Mouse (Mus musculus) forebrain, embryonic 10.5 days (tissue): ENCODE data around the gene Csmd2. TPM values are rescaled to one million over a fixed set of nuclear protein-coding genes. Genes with fewer than 3 reads are reported as not detected.
A peak's percentile ranks its signal among the peaks of the same experiment; 100 is the strongest.
"Not testable (repeated sequence)": the region's sequence is repeated elsewhere in the genome, so short reads cannot be mapped to it uniquely, and the experiment has no call there.

ENCODE experiments used
- DNase-seq: peaks from one replicate; pipeline ENCODE4 v3.0.0-alpha.2; 2017; ENCODE audit warnings: low spot score; ENCODE audit errors: extremely low spot score
- H3K27ac ChIP-seq: fragments of 300-500 bp; sonication (generic); 2 replicates; pipeline ENCODE4 v1.5.1; 2016; ENCODE audit warnings: mild to moderate bottlenecking
- H3K27me3 ChIP-seq: fragments of 300-500 bp; sonication (generic); 2 replicates; pipeline ENCODE4 v1.6.1; 2016; ENCODE audit warnings: mild to moderate bottlenecking; ENCODE audit not compliant: poor library complexity, severe bottlenecking
- H3K36me3 ChIP-seq: fragments of 300-500 bp; sonication (generic); replicated peaks from 2 replicates; pipeline ENCODE4 v1.6.1; 2016; ENCODE audit warnings: mild to moderate bottlenecking, moderate library complexity
- H3K4me1 ChIP-seq: fragments of 300-500 bp; sonication (generic); 2 replicates; pipeline ENCODE4 v1.6.1; 2016
- H3K4me3 ChIP-seq: fragments of 300-500 bp; sonication (generic); 2 replicates; pipeline ENCODE4 v1.5.1; 2016; ENCODE audit warnings: mild to moderate bottlenecking, moderate library complexity
- H3K9me3 ChIP-seq: fragments of 300-500 bp; sonication (generic); 2 replicates; pipeline ENCODE4 v1.6.1; 2016; ENCODE audit warnings: mild to moderate bottlenecking, moderate library complexity
- WGBS: fragments of 180-500 bp; shearing (Covaris S2); methylation state at CpG from one replicate; pipeline ENCODE4 v1.1.7; 2016; 5-methylcytosine and 5-hydroxymethylcytosine counted together
- polyA plus RNA-seq: library from polyadenylated mRNA; unstranded; fragments of >200 nt; fragmentation: Nextera tagmentation; extraction: Ambion mirVana; gene quantifications from 2 replicates; pipeline ENCODE4 v1.2.1, GENCODE M21; 2016

Csmd2 gene
- polyA plus RNA-seq, 1 experiment from 2014 or later: 0.40 TPM

GRCm38 (mm10) chr4:127988526-127989180 is 996 bp downstream of the Csmd2 start:
- H3K4me3 ChIP-seq: peak overlapping the region; percentile 71
- no peak for DNase-seq
- H3K4me1 ChIP-seq: peaks cover 44% of the 10 kb centered on the region
- H3K9me3 ChIP-seq: no peaks in the 10 kb centered on the region
- no peaks in the 10 kb centered on the region for H3K36me3 ChIP-seq
- H3K27me3 ChIP-seq: peaks cover 80% of the 10 kb centered on the region
- peak overlapping the region; percentile 83 for H3K27ac ChIP-seq
- 1% methylated on average over 37 of the region's 39 CpGs for WGBS

GRCm38 (mm10) chr4:127989347-127989995 is 1.8 kb downstream of the Csmd2 start:
- H3K27ac ChIP-seq: no peak overlapping the region
- H3K36me3 ChIP-seq: no peaks in the 10 kb centered on the region
- no peaks in the 10 kb centered on the region for H3K9me3 ChIP-seq
- 6% methylated on average over 18 of the region's 18 CpGs for WGBS
- peak overlapping the region; percentile 71 for H3K4me3 ChIP-seq
- H3K27me3 ChIP-seq: peaks cover 72% of the 10 kb centered on the region
- DNase-seq: peak; percentile 26
- peaks cover 44% of the 10 kb centered on the region for H3K4me1 ChIP-seq

DNA sequence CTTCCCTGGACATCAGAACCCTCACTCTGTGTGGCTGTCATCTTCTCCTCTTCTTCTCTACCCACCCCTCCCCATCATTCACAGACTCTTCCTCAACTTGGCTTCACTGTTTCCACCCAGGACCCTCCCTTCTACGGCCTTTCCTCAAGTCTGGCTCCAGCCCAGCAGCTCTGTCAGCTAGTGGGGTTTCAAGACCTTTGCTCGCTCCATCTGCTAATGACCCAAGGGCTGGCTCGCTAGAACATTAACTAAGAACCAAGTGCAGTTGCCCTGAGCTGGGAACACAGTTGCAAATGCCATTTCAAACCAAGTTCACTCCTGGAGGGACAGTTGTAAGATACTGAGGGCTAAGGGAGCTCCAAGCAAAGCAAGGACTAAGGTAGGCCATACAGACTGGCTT is 11.6 kb downstream of the Csmd2 start:
- Histone ChIP-seq H3K9me3 (no peaks in the 10 kb centered on the region), H3K36me3 (no peaks in the 10 kb centered on the region), H3K4me3 (no peak overlapping the region), H3K27me3 (no peaks in the 10 kb centered on the region), H3K27ac (no peak overlapping the region), H3K4me1 (no peaks in the 10 kb centered on the region)
- DNase-seq: no peak
- 91% methylated on average over 3 of the region's 3 CpGs for WGBS

GRCm38 (mm10) chr4:128002638-128003101 is 15.0 kb downstream of the Csmd2 start:
- no peak for DNase-seq
- Histone ChIP-seq H3K27ac (no peak overlapping the region), H3K4me3 (no peak overlapping the region), H3K9me3 (no peaks in the 10 kb centered on the region), H3K27me3 (no peaks in the 10 kb centered on the region), H3K4me1 (peaks cover 5% of the 10 kb centered on the region; the same call in 1 of the 2 replicates), H3K36me3 (no peaks in the 10 kb centered on the region)
- 84% methylated on average over 4 of the region's 4 CpGs for WGBS

DNA sequence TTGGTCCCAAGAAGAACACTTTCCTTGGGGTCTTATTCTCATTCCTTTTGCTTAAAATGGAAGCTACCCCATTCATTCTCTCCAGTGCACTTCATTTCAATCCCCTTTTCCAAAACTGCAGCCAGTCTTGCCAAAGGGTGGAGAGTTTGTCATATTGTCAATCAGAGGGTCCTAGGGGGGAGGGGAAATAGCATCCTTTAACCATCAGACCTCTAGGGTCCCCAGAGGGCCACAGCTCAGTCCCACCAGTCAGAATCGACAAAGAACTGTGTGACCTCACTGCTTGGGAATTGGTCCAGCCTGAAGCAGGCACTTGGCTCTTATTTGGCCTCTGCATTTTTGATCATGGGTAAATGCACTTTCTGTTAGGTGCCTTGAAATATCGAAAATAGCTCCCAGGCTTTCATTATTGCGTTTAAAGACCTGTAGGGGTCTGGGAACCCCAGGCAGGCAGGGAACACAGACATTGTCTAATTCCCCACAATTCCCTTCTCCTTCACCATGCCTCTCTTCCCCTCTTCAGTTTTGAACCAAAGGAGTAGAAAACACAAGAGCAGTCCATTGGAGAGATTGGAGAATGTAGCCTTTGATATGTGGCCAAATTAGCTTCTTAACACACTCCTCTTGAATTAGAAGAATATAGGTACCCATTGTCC is 17.3 kb downstream of the Csmd2 start:
- H3K36me3 ChIP-seq: no peaks in the 10 kb centered on the region

DNA sequence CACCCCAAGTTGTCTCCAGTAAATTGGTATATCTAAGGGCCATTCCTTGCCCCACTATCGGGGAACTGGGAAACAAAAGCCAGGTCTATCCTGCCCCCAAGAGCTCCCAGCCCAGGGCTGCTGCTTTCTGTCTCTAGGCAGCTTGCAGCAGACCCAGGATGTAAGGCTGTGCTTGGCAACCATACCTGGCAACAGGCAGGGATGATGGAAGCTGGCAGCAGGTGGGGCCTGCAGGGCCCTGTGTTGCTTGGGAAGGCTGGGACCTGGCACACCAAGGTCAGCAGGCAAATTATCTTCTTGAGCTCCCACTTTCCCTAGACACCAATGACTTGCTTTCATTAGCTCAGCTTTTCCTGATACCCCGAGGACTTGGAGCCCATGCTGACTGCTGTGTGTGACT is 31.8 kb downstream of the Csmd2 start:
- no peak overlapping the region for H3K4me3 ChIP-seq
- no peak for DNase-seq
- no peaks in the 10 kb centered on the region for H3K9me3 ChIP-seq
- H3K4me1 ChIP-seq: no peaks in the 10 kb centered on the region
- no peaks in the 10 kb centered on the region for H3K36me3 ChIP-seq
- H3K27me3 ChIP-seq: no peaks in the 10 kb centered on the region
- 81% methylated on average over 2 of the region's 2 CpGs for WGBS
- H3K27ac ChIP-seq: no peak overlapping the region

More for the DNA sequence above, 17.3 kb downstream of the Csmd2 start:
- no peak for DNase-seq
- WGBS: 73% methylated on average over 3 of the region's 3 CpGs
- Histone ChIP-seq H3K27ac (no peak overlapping the region), H3K9me3 (no peaks in the 10 kb centered on the region), H3K4me1 (peaks cover 5% of the 10 kb centered on the region; the same call in 1 of the 2 replicates), H3K4me3 (no peak overlapping the region), H3K27me3 (no peaks in the 10 kb centered on the region)

- no peaks in the 10 kb centered on the region for H3K27me3 ChIP-seq
- no peak for DNase-seq
- H3K36me3 ChIP-seq: no peaks in the 10 kb centered on the region
- no peaks in the 10 kb centered on the region for H3K4me1 ChIP-seq
- H3K4me3 ChIP-seq: no peak overlapping the region
- 100% methylated on average over 1 of the region's 1 CpGs for WGBS
- H3K9me3 ChIP-seq: no peaks in the 10 kb centered on the region
- H3K27ac ChIP-seq: no peak overlapping the region
Observed at GRCm38 (mm10) chr4:128028294-128028693, 40.6 kb downstream of the Csmd2 start.

GRCm38 (mm10) chr4:128041901-128042300 is 54.2 kb downstream of the Csmd2 start:
- Histone ChIP-seq H3K4me3 (no peak overlapping the region), H3K4me1 (peaks cover 17% of the 10 kb centered on the region), H3K9me3 (no peaks in the 10 kb centered on the region), H3K36me3 (no peaks in the 10 kb centered on the region), H3K27ac (no peak overlapping the region), H3K27me3 (no peaks in the 10 kb centered on the region)
- no peak for DNase-seq
- 42% methylated on average over 4 of the region's 4 CpGs for WGBS

DNA sequence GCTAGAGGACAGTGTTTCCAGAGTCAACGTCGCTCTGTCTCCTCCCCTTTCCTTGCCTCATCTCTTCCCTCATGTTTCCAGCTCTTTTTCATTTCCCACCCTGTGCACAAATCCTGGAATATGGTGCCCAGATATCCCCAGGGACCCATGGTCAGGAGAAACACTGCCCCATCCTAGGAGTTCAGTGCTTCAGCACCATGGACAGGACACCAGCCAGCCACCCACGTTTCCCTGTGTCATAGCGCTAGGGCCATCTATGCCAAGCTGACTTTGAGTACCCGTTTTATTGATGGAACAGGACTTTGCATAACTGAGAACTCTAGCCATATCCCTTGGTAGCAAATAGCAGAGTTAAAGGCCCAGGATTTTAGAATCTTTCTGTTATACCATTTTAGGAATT is 55.0 kb downstream of the Csmd2 start:
- H3K9me3 ChIP-seq: no peaks in the 10 kb centered on the region
- H3K27ac ChIP-seq: no peak overlapping the region
- DNase-seq: peak; percentile 20
- no peak overlapping the region for H3K4me3 ChIP-seq
- H3K4me1 ChIP-seq: peaks cover 17% of the 10 kb centered on the region
- H3K36me3 ChIP-seq: no peaks in the 10 kb centered on the region
- H3K27me3 ChIP-seq: no peaks in the 10 kb centered on the region
- WGBS: 43% methylated on average over 5 of the region's 5 CpGs

DNA sequence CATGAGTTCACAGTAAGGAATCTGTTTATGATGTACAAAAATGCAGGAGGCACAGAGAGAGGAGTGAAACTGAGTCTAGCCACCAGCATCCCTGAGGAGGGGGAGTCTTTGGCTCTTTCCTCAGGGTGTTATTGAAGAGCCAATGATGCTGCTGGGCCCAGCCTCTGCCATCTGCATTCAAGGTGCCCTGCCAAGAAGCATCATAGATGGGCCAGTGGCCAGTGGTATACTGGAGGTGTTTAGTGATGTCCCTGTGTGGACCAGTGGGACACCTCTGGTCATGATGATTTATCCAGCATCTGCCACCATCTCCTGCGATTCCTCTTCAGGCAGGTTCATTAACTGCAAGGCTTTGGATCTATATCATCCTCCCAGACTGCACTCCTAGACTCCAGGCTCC is 61.1 kb downstream of the Csmd2 start:
- H3K4me1 ChIP-seq: peaks cover 4% of the 10 kb centered on the region; the same call in 1 of the 2 replicates
- WGBS: 88% methylated on average over 1 of the region's 1 CpGs
- no peak overlapping the region for H3K27ac ChIP-seq
- DNase-seq: no peak
- no peak overlapping the region for H3K4me3 ChIP-seq
- no peaks in the 10 kb centered on the region for H3K9me3 ChIP-seq
- H3K36me3 ChIP-seq: no peaks in the 10 kb centered on the region
- H3K27me3 ChIP-seq: no peaks in the 10 kb centered on the region

DNA sequence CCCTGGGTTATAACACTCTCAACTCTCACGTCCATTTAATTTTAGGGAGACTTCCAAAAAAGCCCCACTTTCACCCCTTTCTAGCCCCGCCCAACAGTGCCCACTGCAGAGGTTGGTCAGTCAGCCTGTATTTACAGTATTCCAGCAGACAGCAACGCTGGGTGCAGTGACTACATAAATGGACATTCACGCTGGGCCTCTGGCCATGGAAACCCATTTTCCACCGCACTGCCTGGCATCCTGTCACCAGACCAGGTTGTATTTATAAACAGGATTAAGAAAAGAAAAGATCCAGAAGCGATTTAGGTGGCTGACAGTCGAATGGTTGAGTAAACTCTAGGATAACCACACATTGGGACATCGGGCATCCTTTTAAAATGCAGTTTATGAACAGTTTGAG is 65.0 kb downstream of the Csmd2 start:
- H3K27ac ChIP-seq: no peak overlapping the region
- no peak for DNase-seq
- H3K36me3 ChIP-seq: no peaks in the 10 kb centered on the region
- H3K4me3 ChIP-seq: no peak overlapping the region
- no peaks in the 10 kb centered on the region for H3K27me3 ChIP-seq
- WGBS: 84% methylated on average over 8 of the region's 8 CpGs
- H3K9me3 ChIP-seq: no peaks in the 10 kb centered on the region
- H3K4me1 ChIP-seq: peaks cover 4% of the 10 kb centered on the region; the same call in 1 of the 2 replicates

DNA sequence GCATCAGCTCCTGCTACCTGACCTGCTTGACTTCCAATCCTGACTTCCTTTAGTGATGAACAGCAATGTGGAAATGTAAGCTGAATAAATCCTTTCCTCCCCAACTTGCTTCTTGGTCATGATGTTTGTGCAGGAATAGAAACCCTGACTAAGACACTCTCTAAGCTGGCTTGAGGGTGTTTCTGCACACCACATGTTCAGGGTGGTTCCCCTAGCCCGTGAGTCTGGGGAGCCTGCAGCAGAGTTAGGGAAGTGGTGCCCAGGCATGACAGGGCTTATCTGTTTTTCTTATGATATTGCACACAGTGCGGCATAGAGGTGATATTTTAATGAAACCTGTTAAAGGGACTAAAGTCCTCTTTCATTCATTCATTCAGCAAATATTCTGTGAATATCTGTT is 73.6 kb downstream of the Csmd2 start:
- 85% methylated on average over 2 of the region's 2 CpGs for WGBS
- H3K9me3 ChIP-seq, H3K4me1 ChIP-seq, H3K4me3 ChIP-seq, H3K27me3 ChIP-seq, DNase-seq, H3K36me3 ChIP-seq, H3K27ac ChIP-seq: not testable (repeated sequence)

DNA sequence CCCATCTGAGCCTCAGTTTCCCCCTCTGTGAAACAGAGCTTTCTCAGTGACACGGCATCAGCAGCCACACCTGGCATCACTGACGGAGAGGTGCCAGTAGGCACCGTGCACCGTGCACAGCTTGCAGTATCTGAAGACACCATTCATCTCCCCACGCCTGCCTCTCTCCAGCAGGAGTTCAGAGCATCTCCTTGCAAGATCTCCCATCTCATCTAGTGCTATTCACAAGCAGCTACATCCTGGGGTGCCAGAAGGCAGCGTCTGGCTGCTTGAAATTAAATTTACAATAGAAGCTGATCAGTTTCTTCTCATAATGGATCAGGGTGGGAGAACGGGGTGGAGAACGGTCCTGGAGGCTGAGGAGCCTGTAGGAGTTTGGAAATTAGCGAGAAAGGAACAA is 79.5 kb downstream of the Csmd2 start:
- WGBS: 78% methylated on average over 9 of the region's 9 CpGs
- H3K36me3 ChIP-seq: no peaks in the 10 kb centered on the region
- H3K27ac ChIP-seq: no peak overlapping the region
- H3K4me1 ChIP-seq: no peaks in the 10 kb centered on the region
- H3K9me3 ChIP-seq: no peaks in the 10 kb centered on the region
- H3K27me3 ChIP-seq: no peaks in the 10 kb centered on the region
- H3K4me3 ChIP-seq: no peak overlapping the region
- no peak for DNase-seq
